Mouse (Mus musculus): Measurements from ENCODE around the gene Ogfod1. TPM values are rescaled to one million over a fixed set of nuclear protein-coding genes. Genes with fewer than 3 reads are reported as not detected.

Gene Ogfod1
- 8.6 and 14.2 TPM in 2 replicates for polyA plus RNA-seq (2014; fragmentation: Nextera tagmentation; extraction: Ambion mirVana)

GRCm38 (mm10) chr8:94036944-94037524, at the start of gene Ogfod1, which contains the start of gene Nudt21:
Ogfod1 (plus strand) TSS chr8:94037198.
Nudt21 (minus strand) TSS chr8:94037031.
- H3K4me2 ChIP-seq (replicated peaks; ENCODE audit: low read depth, low read length): peak within 1 kb of the TSS; percentile 81
- WGBS: under 1% methylated on average over 41 of the region's 41 CpGs
- peak within 1 kb of the TSS; percentile 72 for H3K9ac ChIP-seq (ENCODE audit: low read depth, low read length)
- H3K9me3 ChIP-seq (ENCODE audit: control insufficient read depth, low read length): no peaks in the 10 kb centered on the region
- H3K27ac ChIP-seq (ENCODE audit: low read depth, low read length): peak within 1 kb of the TSS; percentile 80
- peak; percentile 99 for ATAC-seq (ENCODE audit: low FRiP score, low TSS enrichment)
- H3K4me1 ChIP-seq (ENCODE audit: control insufficient read depth, insufficient read depth, low read length): peaks cover 9% of the 10 kb centered on the region; the same call in 1 of the 2 replicates
- H3K27me3 ChIP-seq (ENCODE audit: control insufficient read depth, insufficient read depth, low read length): no peaks in the 10 kb centered on the region
- H3K4me3 ChIP-seq (ENCODE audit: low read length): peak within 1 kb of the TSS; percentile 88
- H3K36me3 ChIP-seq (ENCODE audit: control insufficient read depth, insufficient read depth, low read length): no peaks in the 10 kb centered on the region; the same call in 1 of the 2 replicates

DNA sequence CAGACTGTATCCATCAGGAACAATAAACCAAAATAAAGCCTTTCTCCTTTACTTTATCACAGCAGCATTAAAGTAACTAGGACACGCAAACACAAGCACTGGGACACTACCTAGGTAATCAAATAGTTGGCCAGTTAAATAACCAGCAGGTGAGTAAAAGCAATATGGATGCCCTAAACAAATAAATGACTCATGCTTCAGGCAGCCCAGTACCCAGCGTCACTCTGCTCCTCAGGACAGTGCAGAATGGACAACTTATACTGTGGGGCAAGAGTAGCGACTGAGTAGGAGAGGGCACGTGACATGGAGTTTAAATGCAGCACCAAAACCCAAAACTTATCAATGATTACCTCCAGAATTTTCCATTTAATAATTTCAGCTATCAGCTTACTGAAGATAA, 47.3 kb upstream of the Ogfod1 start:
- H3K9me3 ChIP-seq (ENCODE audit: control insufficient read depth, low read length): peaks cover 9% of the 10 kb centered on the region; the same call in 1 of the 2 replicates
- H3K9ac ChIP-seq (ENCODE audit: low read depth, low read length): no peak overlapping the region
- H3K4me3 ChIP-seq (ENCODE audit: low read length): no peak overlapping the region
- no peaks in the 10 kb centered on the region for H3K4me1 ChIP-seq (ENCODE audit: control insufficient read depth, insufficient read depth, low read length)
- 95% methylated on average over 4 of the region's 4 CpGs for WGBS
- H3K27ac ChIP-seq (ENCODE audit: low read depth, low read length): no peak overlapping the region
- no peak overlapping the region for H3K4me2 ChIP-seq (replicated peaks; ENCODE audit: low read depth, low read length)
- no peak for ATAC-seq (ENCODE audit: low FRiP score, low TSS enrichment)
- H3K27me3 ChIP-seq (ENCODE audit: control insufficient read depth, insufficient read depth, low read length): no peaks in the 10 kb centered on the region
- H3K36me3 ChIP-seq (ENCODE audit: control insufficient read depth, insufficient read depth, low read length): peaks cover 39% of the 10 kb centered on the region

- peaks cover 50% of the 10 kb centered on the region for H3K36me3 ChIP-seq (ENCODE audit: control insufficient read depth, insufficient read depth, low read length)
- WGBS: 88% methylated on average over 2 of the region's 2 CpGs
These were observed 38.0 kb upstream of the Ogfod1 start for GRCm38 (mm10) chr8:93998961-93999360.

DNA sequence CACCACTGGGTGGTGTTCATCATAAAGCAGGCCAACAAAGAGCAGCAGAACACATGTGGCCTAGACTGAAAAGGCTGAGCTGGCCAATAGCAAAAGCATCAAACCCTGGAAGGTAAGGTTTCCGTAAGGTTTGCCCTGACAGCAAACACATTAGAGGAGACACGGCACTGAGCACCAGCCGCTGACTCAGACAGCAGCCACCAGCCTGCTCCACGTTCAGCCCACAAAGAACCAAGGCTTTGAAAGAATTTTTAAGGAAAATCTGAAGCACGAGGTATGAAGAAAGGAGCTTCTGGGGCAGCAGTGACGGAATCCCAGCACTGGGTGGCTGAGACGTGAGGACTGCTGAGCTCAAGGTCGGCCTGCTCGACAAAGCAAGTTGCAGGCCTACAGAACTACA, 32.9 kb upstream of the Ogfod1 start:
- no peak for ATAC-seq (ENCODE audit: low FRiP score, low TSS enrichment)
- Histone ChIP-seq H3K4me3 (ENCODE audit: low read length) (no peak overlapping the region), H3K9ac (ENCODE audit: low read depth, low read length) (no peak overlapping the region), H3K36me3 (ENCODE audit: control insufficient read depth, insufficient read depth, low read length) (peaks cover 43% of the 10 kb centered on the region; the same call in 1 of the 2 replicates), H3K27me3 (ENCODE audit: control insufficient read depth, insufficient read depth, low read length) (no peaks in the 10 kb centered on the region), H3K27ac (ENCODE audit: low read depth, low read length) (no peak overlapping the region), H3K4me1 (ENCODE audit: control insufficient read depth, insufficient read depth, low read length) (peaks cover 3% of the 10 kb centered on the region; the same call in 1 of the 2 replicates), H3K9me3 (ENCODE audit: control insufficient read depth, low read length) (no peaks in the 10 kb centered on the region), H3K4me2 (replicated peaks; ENCODE audit: low read depth, low read length) (no peak overlapping the region)
- 90% methylated on average over 9 of the region's 9 CpGs for WGBS

More at GRCm38 (mm10) chr8:93998961-93999360, 38.0 kb upstream of the Ogfod1 start:
- Histone ChIP-seq H3K4me1 (ENCODE audit: control insufficient read depth, insufficient read depth, low read length) (no peaks in the 10 kb centered on the region), H3K27me3 (ENCODE audit: control insufficient read depth, insufficient read depth, low read length) (no peaks in the 10 kb centered on the region), H3K9ac (ENCODE audit: low read depth, low read length) (no peak overlapping the region), H3K4me3 (ENCODE audit: low read length) (no peak overlapping the region), H3K9me3 (ENCODE audit: control insufficient read depth, low read length) (no peaks in the 10 kb centered on the region), H3K4me2 (replicated peaks; ENCODE audit: low read depth, low read length) (no peak overlapping the region), H3K27ac (ENCODE audit: low read depth, low read length) (no peak overlapping the region)
- ATAC-seq (ENCODE audit: low FRiP score, low TSS enrichment): no peak

DNA sequence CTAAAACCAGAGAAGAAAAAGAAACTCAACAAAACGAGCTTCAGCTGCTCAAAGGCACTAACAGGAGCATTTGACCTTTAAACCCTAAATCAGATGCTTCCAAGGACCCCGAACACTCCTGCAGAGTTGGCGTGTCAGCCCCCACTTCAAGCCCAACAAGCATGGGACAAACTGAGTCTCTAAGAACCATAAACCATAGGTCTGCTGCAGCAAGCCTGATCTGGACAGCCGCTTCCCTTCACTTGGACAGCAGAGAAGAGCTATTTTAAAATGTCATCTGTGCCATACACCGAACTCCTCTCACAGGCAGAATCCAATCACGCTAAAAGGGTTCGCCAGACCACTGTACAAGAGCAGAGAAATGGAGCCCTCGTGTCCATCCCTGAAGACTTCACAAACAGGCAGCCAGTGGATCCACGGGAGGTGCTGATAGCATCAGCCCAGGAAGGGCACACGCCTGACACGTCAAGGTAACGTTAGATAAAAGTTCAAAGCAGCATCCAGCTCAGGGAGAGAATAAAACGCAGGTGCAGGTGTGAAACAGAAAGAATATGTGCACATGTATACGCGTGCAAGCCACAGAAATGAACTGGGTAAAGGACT, 27.7 kb upstream of the Ogfod1 start:
- H3K9me3 ChIP-seq (ENCODE audit: control insufficient read depth, low read length): no peaks in the 10 kb centered on the region
- no peak overlapping the region for H3K4me3 ChIP-seq (ENCODE audit: low read length)
- H3K4me2 ChIP-seq (replicated peaks; ENCODE audit: low read depth, low read length): no peak overlapping the region
- peaks cover 21% of the 10 kb centered on the region; the same call in 1 of the 2 replicates for H3K4me1 ChIP-seq (ENCODE audit: control insufficient read depth, insufficient read depth, low read length)
- ATAC-seq (ENCODE audit: low FRiP score, low TSS enrichment): no peak
- H3K27ac ChIP-seq (ENCODE audit: low read depth, low read length): no peak overlapping the region
- peaks cover 7% of the 10 kb centered on the region; the same call in 1 of the 2 replicates for H3K36me3 ChIP-seq (ENCODE audit: control insufficient read depth, insufficient read depth, low read length)
- no peaks in the 10 kb centered on the region for H3K27me3 ChIP-seq (ENCODE audit: control insufficient read depth, insufficient read depth, low read length)
- WGBS: 45% methylated on average over 15 of the region's 15 CpGs
- no peak overlapping the region for H3K9ac ChIP-seq (ENCODE audit: low read depth, low read length)

DNA sequence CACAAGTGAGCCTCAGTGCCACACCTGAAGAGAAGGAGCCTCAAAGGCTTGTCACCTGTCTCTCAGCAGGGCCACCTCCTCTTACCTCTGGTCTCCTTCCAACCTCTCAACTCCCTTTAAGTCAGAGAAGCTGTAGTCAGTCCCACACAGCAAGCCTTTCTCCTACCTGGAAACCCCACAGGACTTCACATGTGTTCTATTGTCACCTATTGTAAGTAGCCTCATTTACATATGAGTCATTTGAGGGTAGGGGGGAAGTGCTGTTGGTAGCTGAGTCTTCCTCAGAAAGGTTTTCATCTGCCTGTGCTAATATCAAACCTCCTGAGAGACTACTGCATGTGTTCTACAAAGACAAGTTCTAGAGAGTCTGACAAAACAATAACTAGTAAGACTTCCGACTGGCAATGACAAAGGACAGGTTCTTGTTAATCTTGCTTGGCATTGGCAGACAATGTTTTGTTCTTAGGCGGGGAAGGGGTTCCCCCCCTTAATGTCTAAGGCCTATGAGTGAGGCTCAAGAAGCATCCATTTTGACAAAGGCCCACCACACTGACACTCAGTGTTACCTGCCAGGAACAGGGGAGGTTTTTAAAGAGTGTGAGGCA, 26.8 kb upstream of the Ogfod1 start:
- no peak overlapping the region for H3K4me3 ChIP-seq (ENCODE audit: low read length)
- no peaks in the 10 kb centered on the region for H3K27me3 ChIP-seq (ENCODE audit: control insufficient read depth, insufficient read depth, low read length)
- H3K9ac ChIP-seq (ENCODE audit: low read depth, low read length): no peak overlapping the region
- peaks cover under 1% of the 10 kb centered on the region; the same call in 1 of the 2 replicates for H3K36me3 ChIP-seq (ENCODE audit: control insufficient read depth, insufficient read depth, low read length)
- H3K9me3 ChIP-seq (ENCODE audit: control insufficient read depth, low read length): no peaks in the 10 kb centered on the region
- WGBS: 73% methylated on average over 2 of the region's 2 CpGs
- no peak overlapping the region for H3K27ac ChIP-seq (ENCODE audit: low read depth, low read length)
- H3K4me1 ChIP-seq (ENCODE audit: control insufficient read depth, insufficient read depth, low read length): peaks cover 21% of the 10 kb centered on the region; the same call in 1 of the 2 replicates
- no peak for ATAC-seq (ENCODE audit: low FRiP score, low TSS enrichment)
- H3K4me2 ChIP-seq (replicated peaks; ENCODE audit: low read depth, low read length): no peak overlapping the region

GRCm38 (mm10) chr8:94011076-94012012, 25.7 kb upstream of the Ogfod1 start:
- H3K9ac ChIP-seq (ENCODE audit: low read depth, low read length): peak overlapping the region; percentile 98
- H3K9me3 ChIP-seq (ENCODE audit: control insufficient read depth, low read length): no peaks in the 10 kb centered on the region
- WGBS: 3% methylated on average over 48 of the region's 48 CpGs

More at GRCm38 (mm10) chr8:94011076-94012012, 25.7 kb upstream of the Ogfod1 start:
- H3K4me2 ChIP-seq (replicated peaks; ENCODE audit: low read depth, low read length): peak overlapping the region; percentile 69
- ATAC-seq (ENCODE audit: low FRiP score, low TSS enrichment): no peak
- peak overlapping the region; percentile 91 for H3K27ac ChIP-seq (ENCODE audit: low read depth, low read length)
- no peaks in the 10 kb centered on the region for H3K36me3 ChIP-seq (ENCODE audit: control insufficient read depth, insufficient read depth, low read length)
- peak overlapping the region; percentile 95 for H3K4me3 ChIP-seq (ENCODE audit: low read length)
- no peaks in the 10 kb centered on the region for H3K27me3 ChIP-seq (ENCODE audit: control insufficient read depth, insufficient read depth, low read length)
- peaks cover 21% of the 10 kb centered on the region; the same call in 1 of the 2 replicates for H3K4me1 ChIP-seq (ENCODE audit: control insufficient read depth, insufficient read depth, low read length)
